Mouse (Mus musculus) olfactory bulb, adult 2 months (tissue): ENCODE results near the gene Nudt2.

Source experiments
- CTCF ChIP-seq: fragments of 200-500 bp; IDR thresholded peaks from 2 replicates; pipeline ENCODE4 v1.5.1; 2012; ENCODE audit warnings: low read depth, mild to moderate bottlenecking, low read length, moderate library complexity; ENCODE audit not compliant: insufficient read depth
- POLR2A ChIP-seq: fragments of 200-500 bp; IDR thresholded peaks from 2 replicates; pipeline ENCODE4 v1.6.1; 2012; ENCODE audit warnings: mild to moderate bottlenecking, low read depth, low read length, moderate library complexity; ENCODE audit not compliant: insufficient read depth

- TF ChIP-seq CTCF: no peak
- TF ChIP-seq POLR2A: no peak
Observed at GRCm38 (mm10) chr4:41477648-41478160, 12.8 kb downstream of the Nudt2 start.
